Mouse (Mus musculus) left cerebral cortex, adult 2 months (tissue): ENCODE measurements around the gene Aldh5a1. TPM values are rescaled to one million over a fixed set of nuclear protein-coding genes. Genes with fewer than 3 reads are reported as not detected.
"Not testable (repeated sequence)": the region's sequence is repeated elsewhere in the genome, so short reads cannot be mapped to it uniquely, and the experiment has no call there.

Source experiments
- DNase-seq, 2 experiments: peaks; one replicate each; pipeline ENCODE4 v3.0.0; 2021 to 2022; ENCODE audit warnings: low spot score in 2 of 2, mixed read lengths in 1 of 2; ENCODE audit errors: extremely low spot score in 1 of 2
- H3K27ac ChIP-seq: fragments of 200-600 bp; 2 replicates; pipeline ENCODE4 v1.8.1; 2022
- H3K4me3 ChIP-seq: fragments of 200-600 bp; 2 replicates; pipeline ENCODE4 v1.8.1; 2022
- CTCF ChIP-seq: fragments of 200-600 bp; IDR thresholded peaks from 2 replicates; pipeline ENCODE4 v1.8.1; 2022; ENCODE audit warnings: antibody characterized with exemption, mild to moderate bottlenecking, moderate library complexity
- intact Hi-C: fragments of 180-260 bp; cut with DNase I; formaldehyde crosslinking; loops from one replicate; pipeline ENCODE4 v1.15.1; 2025
- long read RNA-seq, 2 experiments: library from polyadenylated mRNA; stranded (forward); transcript quantifications; one replicate each; pipeline ENCODE4 v2.0.0; 2021; ENCODE audit warnings: borderline mapping rate in 2 of 2
- total RNA-seq, 2 experiments: library from RNA; stranded (reverse); gene quantifications; 2 replicates each; pipeline ENCODE4 v1.2.3; 2021

Gene Aldh5a1
- total RNA-seq: 10 to 100 TPM; 56.5 to 56.8 TPM
- long read RNA-seq, experiment 1, full-length matches to known transcripts: 36 of 51 reads
- long read RNA-seq, experiment 1, partial matches to known transcripts: 2 of 51 reads
- long read RNA-seq, experiment 1, other reads (novel, unspliced or antisense): 13 of 51 reads
- long read RNA-seq, experiment 2, full-length matches to known transcripts: 41 of 54 reads
- long read RNA-seq, experiment 2, partial matches to known transcripts: 1 of 54 reads
- long read RNA-seq, experiment 2, other reads (novel, unspliced or antisense): 12 of 54 reads

DNA sequence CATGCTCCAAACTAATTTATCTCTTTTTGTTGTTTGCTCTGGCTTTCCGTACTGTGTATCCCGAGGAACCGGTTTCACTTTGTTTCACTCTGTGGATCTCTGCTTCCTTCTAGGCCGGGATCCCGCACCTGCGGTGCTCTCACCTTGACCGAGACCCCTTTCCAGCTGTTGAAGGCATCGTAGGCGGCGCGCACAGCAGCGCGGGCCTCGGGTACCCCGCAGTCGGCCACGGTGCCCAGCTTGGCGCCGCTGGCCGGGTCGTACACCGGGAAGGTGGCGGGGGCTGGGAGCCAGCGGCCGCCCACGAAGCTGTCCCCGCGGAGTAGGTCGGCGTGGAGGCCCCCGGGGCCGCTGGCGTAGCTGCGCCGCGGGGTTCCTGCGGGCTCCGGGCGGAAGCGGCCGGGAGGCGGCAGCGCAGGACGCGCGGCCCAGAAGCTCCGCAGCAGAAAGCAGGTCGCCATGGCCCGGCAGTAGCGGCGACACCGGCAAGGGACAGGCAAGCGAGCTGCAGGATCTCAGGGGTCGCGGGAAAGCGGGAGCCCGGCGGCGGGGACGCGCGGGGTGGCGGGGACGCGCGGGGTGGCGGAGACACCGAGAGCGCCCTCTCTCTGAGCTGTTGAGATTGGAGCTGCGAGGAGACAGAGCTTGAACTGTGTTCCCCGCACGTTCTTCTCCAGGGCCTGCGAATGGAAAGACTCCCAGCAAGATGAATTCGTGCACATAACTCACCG lies at the start of gene Aldh5a1:
Gene Aldh5a1 (minus strand): TSS at position 554 of the 731 bp plus-strand sequence.
- H3K4me3 ChIP-seq: peak within 1 kb of the TSS; percentile 78
- peak within 1 kb of the TSS; percentile 94 for H3K27ac ChIP-seq
- peak; percentile 85 to 86 for DNase-seq
- intact Hi-C loops: loop anchor here (5.0 kb wide), 1 partner anchor 180 kb away; no protein-coding TSS in a partner anchor
- peak; percentile 64 for TF ChIP-seq CTCF

- DNase-seq: peak in 1 of 2 experiments; percentile 31
- Histone ChIP-seq H3K27ac (peak overlapping the region; percentile 60), H3K4me3 (no peak overlapping the region)
- intact Hi-C loops: no loop called here
- no peak for TF ChIP-seq CTCF
Measured at GRCm38 (mm10) chr13:24985435-24985834, 48.0 kb upstream of the Aldh5a1 start.

DNA sequence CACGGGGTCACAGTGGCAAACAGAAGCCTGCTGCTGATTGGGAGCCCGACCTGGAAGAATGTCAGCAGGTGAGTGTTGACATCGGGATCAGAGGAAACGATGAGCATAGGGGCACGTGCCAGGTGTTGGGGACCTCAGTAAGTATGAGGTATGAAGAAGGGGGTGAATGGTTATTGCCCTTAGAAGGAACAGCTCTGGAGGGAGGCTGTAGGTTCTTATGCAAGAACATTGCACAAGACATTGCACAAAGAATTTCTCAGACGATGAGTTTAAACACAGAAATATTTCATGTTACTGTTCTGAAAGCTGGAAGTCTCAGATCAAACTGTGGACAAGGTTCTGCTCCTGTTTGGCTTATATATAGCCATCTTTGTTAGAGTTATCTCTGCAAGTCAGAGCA lies 43.6 kb upstream of the Aldh5a1 start:
- H3K4me3 ChIP-seq: no peak overlapping the region
- TF ChIP-seq CTCF: no peak
- intact Hi-C loops: no loop called here
- DNase-seq: no peak
- no peak overlapping the region for H3K27ac ChIP-seq

DNA sequence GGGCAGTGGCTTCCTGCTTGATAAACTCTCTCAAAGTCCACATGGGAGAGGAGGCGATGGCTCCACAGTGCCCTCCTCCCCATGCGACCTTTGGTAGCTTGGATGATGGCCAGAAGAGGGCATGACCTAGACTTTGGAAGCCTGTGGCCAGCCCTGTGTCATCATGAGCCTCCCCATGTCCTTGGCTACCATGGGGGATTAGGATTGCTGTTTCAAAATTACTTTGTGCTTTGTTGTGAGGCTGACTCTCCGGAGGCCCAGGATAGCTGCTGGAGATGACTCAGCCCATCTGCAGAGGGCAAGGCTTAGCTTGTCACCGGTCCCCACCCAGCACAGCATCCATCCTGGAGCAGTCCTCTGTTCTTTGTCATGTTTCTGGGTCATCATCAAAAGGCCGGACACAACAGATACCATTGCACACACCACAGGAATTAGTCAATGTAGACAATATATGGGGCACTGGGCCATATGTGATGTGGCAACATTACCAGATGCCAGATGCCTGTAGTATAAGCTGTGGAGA lies 40.4 kb upstream of the Aldh5a1 start:
- Histone ChIP-seq H3K27ac (no peak overlapping the region), H3K4me3 (no peak overlapping the region)
- DNase-seq: no peak
- no peak for TF ChIP-seq CTCF
- intact Hi-C loops: no loop called here

DNA sequence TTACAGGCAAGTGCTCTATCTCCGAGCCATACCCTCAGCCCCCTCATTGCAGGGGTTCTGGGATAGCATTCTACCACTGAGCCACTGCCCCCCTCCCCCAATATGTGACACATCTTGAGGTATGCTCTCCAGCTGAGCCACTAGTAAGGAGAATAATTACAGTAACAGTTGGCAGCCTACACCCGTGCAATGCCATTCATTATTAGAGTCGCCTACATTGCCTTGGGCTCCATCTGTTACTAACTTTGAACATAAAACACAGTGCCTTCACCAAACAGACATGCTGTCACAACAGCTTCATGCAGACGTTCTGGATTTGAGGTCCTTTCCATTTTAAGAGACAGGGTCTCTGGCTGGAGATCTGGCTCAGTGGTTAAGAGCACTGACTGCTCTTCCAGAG lies 38.9 kb upstream of the Aldh5a1 start:
- no peak for TF ChIP-seq CTCF
- Histone ChIP-seq H3K4me3 (no peak overlapping the region), H3K27ac (no peak overlapping the region)
- DNase-seq: no peak
- intact Hi-C loops: no loop called here

- H3K4me3 ChIP-seq, intact Hi-C loops, DNase-seq, H3K27ac ChIP-seq: not testable (repeated sequence)
Measured at GRCm38 (mm10) chr13:24971776-24972175, 34.3 kb upstream of the Aldh5a1 start.

GRCm38 (mm10) chr13:24965846-24966201 lies 28.4 kb upstream of the Aldh5a1 start:
- Histone ChIP-seq H3K4me3 (no peak overlapping the region; the same call in 1 of the 2 replicates), H3K27ac (no peak overlapping the region)
- no peak for DNase-seq
- TF ChIP-seq CTCF: no peak
- intact Hi-C loops: no loop called here

- no peak for DNase-seq
- Histone ChIP-seq H3K4me3 (no peak overlapping the region; the same call in 1 of the 2 replicates), H3K27ac (no peak overlapping the region)
- no peak for TF ChIP-seq CTCF
- intact Hi-C loops: no loop called here
Measured at GRCm38 (mm10) chr13:24965130-24965845, 27.8 kb upstream of the Aldh5a1 start.

DNA sequence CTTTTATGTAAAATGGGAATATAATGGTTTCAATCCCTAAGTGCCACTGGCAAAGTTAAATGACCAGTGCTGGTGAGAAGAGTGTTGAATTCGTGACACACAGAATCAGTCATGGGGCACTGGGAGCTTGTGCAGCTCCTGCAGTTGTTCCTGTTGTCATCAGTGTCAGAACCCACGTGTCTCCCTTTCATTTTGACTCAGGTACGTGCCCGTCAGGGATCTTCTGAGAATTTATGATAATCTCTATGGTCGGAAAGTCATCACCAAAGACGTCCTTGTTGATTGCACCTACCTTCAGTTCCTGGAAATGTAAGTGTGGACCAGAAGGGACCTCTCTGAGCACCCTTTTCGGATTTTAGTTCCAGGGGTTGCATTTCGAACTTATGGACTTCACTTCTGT lies 24.7 kb upstream of the Aldh5a1 start:
- Histone ChIP-seq H3K4me3 (no peak overlapping the region), H3K27ac (no peak overlapping the region)
- intact Hi-C loops: no loop called here
- TF ChIP-seq CTCF: no peak
- no peak for DNase-seq

- DNase-seq: no peak
- intact Hi-C loops: no loop called here
- Histone ChIP-seq H3K27ac (no peak overlapping the region), H3K4me3 (no peak overlapping the region)
- TF ChIP-seq CTCF: no peak
Measured at GRCm38 (mm10) chr13:24960084-24960483, 22.6 kb upstream of the Aldh5a1 start.

- Histone ChIP-seq H3K27ac (no peak overlapping the region), H3K4me3 (no peak overlapping the region)
- DNase-seq: no peak
- no peak for TF ChIP-seq CTCF
- intact Hi-C loops: no loop called here
Measured at GRCm38 (mm10) chr13:24958671-24959070, 21.2 kb upstream of the Aldh5a1 start.

GRCm38 (mm10) chr13:24955500-24955899 lies 18.0 kb upstream of the Aldh5a1 start:
- no peak for DNase-seq
- no peak overlapping the region for H3K4me3 ChIP-seq
- H3K27ac ChIP-seq: no peak overlapping the region
- intact Hi-C loops: no loop called here
- TF ChIP-seq CTCF: no peak
